Mouse (Mus musculus): ENCODE measurements at regions not wholly inside any gene's neighbourhood (a gene's known extent, or its start where the extent isn't known, plus 50 kb on each side); places are given as distances from the start of the nearest gene placed in this dataset.

DNA sequence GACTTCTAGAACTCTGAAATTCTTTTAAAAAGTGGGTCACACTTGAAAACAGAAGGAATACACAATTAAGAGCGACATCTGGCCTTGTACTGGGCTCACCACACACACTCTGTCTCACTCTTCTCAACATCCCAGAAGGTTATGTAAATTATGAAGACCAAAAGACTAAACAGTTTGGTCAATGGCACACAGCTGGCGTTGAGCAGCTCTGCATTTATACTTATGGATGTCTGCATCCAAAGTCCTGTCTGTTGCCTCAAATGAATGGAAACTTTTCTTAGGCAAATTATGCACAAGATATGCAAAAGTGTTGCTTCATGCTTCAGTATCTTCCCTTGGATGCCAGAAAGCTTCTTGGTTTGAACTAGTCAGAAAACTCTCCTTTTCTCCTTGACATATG, 323.5 kb downstream of the Ppp3ca start:
- no peak for DNase-seq (ENCODE audit: low read depth, low spot score)

DNA sequence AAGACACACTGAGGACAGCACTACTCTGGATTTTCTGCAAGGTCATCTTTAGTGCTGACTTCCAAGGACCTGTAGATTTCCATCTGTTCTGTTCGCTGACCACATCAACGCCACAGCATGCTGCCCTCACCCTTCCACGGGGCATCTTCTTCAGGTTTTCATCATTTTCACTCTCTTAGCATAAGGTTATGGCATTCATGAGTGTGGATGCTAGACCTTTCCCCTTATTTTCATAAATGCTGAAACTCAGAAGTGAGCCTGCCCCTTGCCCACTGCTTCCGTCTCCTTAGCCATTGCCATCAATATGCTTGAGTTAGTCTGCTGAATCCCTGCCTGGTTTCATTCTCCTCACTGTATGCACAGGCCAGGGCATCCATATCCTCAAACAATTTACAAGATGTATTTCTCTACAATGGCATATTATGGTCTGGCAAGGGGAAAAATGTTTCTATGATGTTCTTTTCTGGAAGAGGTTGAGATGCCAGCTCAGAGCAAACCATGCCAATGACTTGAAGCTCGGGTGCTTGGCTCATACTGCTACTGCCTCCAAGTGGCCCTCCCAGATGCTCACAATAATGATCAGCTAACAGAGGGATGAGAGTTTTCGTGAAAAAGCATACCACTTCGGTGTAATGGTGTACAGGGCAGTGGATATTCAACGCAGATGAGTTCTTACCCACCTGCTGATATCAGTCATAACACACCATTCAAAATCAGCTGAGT, 324.6 kb downstream of the Ppp3ca start:
- DNase-seq (ENCODE audit: low read depth, low spot score) = no peak

DNA sequence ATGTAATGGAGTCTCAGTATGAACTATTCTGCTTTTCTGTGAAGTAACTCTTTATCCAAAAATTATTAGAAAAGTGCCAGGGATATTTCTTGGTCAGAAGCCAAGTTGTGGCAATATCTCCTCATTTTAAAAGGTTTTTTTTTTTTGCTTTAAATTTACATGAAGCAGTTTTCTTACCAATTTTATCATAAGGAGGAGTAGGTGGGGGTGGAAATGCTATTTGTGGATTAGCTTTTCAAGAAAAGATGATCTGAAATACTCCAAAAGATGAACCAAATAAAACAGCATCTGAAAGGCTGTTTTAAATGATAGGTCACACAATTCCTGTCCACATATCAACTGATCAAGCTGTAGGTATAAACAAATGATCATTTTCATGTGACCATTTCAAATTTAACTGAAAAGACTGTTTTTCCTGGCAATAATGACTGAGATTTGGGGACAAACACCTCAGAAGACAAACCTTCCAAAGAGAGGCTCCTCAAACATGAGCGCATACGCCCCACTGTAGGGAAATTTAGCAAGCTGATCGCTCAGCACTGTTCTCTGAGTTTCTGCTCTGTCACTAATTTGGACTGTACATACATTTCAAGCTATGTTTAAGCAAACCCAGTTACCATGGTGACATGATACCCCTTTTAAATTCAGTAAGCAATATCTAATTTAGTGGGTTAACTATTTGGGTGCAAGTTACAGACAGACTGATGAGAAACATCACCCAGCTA, 325.8 kb downstream of the Ppp3ca start:
- no peak for DNase-seq (ENCODE audit: low read depth, low spot score)

DNA sequence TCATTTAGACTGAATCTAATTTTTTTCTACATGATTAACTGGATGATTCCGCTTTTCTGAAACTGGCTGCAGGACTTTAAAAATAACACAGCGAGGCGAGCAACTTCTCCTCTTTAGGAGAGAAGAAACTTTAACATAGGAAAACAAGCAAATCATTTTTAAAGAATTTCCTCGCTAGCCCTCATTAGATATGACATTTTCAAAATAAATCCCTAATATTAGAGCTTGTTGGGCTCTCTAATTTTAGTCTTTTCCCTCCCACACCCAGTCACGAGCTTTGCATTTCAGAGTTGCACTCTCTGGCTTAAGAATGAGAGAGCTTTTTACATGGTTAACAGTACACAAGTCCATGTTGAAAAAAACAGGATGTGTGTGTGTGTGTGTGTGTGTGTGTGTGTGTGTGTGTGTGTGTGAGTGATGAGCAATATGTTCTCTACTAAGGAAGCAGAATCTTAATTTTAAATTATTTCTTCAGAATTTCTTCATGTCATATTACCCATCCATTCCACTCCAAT, 326.5 kb downstream of the Ppp3ca start:
- DNase-seq (ENCODE audit: low read depth, low spot score) = no peak

DNA sequence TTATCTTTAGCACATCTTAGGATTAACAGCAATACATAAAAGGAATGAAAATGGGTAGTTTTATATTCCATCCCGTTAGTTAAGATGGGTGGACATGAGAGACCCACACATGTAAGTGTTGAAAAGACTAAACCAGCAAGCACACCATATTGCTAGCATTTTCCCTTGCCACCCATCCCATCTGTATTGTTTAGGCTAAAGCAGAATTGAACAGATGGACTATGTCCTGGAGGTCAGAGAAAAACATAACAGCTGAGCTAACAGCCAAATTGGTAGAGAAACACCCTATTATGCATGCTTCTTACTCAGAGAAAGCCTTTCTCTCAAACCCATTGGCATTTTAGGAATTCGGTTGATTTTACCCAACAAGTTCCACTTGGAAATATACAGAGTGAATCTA, 329.3 kb upstream of the Emcn start:
- DNase-seq (ENCODE audit: low read depth, low spot score) = no peak

DNA sequence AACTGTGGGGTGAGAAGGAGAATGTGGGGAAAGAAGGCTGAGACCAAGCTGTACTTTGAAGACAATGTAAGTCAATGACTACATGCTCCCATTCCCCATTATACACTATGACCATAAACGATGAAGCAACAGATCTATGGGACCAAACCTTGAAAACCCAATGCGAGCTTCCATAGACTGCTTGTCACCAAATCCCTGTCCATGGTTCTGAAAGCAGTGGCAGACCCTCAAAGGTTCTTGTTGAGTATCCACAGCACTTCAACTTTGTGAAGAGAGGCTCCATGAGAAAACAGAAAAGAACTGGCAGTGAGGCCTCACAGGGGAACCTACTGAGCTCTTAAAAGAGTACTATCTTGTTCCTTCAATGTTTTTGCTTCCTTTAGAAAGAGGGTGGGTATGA, 326.2 kb upstream of the Emcn start:
- no peak for DNase-seq (ENCODE audit: low read depth, low spot score)

DNA sequence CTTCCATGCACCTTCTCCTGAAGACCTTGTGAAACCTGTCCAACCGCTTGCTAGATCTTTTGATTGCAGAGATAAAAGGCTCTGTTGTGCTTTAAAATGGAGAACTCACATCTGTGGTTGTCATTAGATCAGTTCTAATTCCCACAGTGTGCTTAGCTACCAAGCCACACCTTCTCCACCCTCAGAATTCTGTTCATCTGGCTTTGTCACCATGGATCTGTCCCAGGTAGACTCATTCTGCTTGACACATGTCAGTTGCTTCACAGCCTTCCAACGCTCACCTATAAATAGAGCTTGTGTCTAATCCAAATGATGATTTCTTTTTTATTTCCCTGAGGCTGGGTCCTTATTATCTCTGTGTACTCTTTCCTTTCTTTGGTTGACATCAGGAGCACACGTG, 325.7 kb upstream of the Emcn start:
- no peak for DNase-seq (ENCODE audit: low read depth, low spot score)

DNA sequence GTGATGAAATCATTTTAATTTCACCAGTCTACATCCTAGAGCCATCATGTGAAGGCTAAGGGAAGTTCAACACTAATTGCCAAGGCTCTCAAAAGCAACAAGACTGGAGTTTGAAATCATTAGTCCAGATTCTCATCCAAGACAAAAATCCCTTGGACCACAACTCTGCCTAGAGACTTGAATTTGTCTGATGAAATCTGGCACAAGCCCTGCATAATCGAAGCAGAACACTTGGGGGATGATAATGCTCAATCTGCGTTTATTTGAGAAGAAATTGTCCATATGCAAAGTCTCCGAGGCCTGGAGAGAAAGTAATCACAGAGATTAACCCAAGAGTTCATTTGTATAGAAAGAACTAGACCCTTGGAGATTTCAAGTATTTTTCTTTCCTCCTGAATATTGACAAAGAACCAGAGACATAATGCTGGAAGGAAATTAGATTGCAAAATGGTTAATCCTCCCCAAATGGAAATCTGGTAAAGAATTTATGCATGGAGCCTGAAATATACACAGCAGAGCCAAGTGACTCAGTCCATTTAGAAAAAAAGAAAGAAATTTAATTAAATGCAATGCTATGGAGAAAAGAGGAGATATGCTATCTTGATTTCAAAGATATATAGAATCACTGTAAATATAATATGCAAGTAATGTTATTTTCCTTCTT, 320.8 kb upstream of the Emcn start:
- no peak for DNase-seq (ENCODE audit: low read depth, low spot score)

DNA sequence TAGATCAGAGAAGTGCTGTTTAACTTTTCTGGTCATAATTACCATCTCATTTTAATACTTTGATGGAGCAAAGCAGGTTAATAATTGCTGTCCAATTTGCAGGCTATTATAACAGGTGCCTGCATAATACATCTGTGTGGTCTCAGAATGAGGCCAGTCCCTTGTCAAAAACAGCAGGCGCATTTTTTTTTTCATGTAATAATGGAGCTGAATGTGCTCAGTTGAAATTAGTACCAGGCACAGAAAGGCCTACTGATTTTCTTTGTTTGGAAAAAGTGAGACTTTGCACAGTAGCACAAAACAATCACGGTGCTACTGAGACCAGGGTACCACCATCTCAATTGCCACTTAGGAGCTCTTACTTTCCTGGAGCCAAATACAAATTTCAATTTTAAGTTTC, 311.3 kb upstream of the Emcn start:
- no peak for DNase-seq (ENCODE audit: low read depth, low spot score)

DNA sequence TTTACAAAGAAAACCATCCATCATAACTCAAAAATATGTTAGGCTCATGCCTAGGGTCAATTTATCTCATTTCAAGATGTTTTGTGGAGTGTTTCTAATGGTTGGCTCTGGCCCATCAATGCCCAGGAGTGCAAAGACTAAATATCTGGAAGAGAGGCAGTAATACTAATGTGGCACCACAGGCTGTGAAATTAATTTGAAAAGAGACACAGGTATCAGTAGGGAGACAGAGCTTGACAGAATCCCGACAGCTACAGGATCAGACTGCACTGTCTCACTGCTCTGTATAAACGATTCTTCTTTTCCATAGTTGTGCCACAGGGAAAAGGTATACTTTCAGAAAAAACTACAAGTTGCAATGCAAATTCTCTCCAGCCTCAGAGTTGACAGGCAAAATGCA, 308.1 kb upstream of the Emcn start:
- no peak for DNase-seq (ENCODE audit: low read depth, low spot score)

DNA sequence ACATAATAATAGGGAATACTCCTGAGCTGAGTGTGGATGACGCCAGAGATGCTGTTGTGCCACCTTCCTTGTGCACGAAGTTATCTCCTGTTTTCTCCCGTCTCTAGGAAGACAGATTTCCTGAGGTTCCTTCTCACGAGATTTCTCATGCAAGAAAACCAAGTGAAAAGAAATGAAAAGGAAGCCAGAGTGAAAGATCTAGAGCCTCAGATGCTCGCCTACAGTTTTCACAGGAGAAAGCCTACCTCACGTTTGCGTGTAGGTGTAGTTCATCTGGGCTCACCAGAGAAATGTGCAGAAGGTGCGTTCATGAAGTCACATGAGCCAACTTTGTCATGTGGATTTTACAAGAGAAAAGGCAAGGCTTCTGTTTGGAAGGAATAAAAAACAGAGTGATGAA, 301.2 kb upstream of the Emcn start:
- no peak for DNase-seq (ENCODE audit: low read depth, low spot score)

DNA sequence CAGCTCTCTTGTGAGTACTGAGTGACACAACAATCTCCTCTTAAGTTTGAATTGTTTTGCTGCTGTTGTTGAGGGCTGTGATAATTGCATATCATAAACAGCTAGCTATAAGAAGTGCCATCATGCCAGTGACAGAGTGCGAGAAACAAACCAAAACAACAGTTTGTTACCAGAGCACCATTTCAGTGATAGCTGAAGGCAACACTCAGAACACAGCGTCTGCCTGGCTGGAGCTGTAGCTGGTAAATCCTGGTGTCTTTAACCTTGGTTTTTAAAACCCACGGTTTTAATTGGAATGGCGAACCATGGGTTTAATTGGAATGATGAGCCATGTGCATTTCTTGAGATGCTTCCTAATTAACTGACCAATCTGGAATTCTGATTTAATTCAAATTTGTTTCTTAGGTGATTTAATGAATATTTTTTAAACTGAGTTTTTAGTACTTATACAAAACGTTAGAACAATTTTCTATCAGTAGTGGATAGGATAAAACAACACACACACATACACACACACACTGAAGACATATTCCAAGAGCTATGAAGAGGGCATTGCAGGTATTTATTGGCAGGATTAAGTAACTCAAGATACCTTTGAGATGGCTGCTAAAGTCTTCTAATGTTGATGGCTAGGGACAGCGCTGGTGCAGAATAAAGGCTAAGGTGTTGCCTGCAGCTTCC, 284.2 kb upstream of the Emcn start:
- no peak for DNase-seq (ENCODE audit: low read depth, low spot score)

DNA sequence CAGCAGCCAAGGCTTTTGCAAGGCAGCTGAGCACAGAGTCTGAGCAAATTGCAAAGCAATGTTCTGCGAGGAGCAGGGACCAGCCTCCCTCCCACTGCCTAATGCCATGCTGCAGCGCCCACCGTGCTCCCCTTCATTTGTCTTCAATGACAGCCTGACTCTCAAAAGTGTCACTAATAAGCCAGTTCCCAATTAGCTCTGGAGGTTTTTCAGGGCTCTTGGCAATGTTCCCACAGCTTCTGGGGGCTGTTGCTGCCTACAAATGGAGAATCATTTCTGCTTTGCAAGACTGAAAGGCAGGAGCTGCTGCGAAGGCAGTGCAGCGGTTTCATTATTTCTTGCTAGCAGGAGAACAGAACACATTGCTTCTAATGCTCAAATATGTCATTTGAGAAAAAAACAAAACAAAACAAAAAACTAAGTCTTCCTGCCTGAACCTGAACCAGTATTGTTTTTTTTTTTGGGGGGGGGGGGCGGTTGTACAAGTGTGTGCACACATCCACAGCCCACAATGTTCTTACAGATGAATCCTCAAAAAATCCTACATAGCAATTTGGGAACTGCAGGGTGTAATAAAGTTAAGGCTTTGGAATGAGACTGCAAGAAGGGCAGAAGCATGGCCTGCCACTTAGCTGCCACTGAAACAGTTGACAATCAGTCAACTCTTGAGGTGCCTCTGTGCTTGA, 283.5 kb upstream of the Emcn start:
- DNase-seq (ENCODE audit: low read depth, low spot score) = peak; percentile 14

DNA sequence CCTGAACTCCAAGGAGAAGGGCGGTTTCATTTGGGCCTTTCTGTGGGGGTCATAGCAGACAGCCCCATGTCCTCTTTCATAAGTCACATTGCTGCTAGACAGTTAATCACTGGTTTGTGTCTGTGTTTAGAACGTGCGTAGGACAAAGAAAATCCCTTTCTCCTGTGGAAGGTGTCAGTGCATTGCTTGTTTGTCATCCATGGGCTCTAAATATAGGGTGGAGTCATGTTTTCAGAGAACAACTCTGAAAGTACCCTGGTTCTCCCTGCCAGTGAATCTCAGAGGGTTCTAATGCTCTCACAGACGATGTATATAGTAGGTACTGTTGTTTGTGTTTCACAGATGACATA, 283.0 kb upstream of the Emcn start:
- DNase-seq (ENCODE audit: low read depth, low spot score) = no peak

DNA sequence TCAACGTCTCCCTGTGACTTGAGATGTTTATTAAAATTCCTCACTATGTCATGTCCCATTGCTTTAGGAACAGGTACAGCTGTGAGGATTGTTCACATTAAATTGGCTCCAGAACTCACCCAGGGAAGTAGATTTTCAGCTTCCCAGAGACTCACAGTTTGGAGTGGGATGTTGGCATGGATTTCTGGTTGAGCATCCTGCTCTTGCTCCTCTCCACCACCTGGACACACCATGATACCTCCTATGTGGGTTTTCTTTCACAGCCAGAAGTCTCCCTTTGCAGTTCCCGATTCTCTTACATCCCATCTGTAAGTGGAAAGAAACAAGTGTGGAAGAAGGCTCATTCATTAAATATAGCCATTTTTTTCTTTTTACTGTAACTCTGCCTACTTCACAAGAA, 278.8 kb upstream of the Emcn start:
- DNase-seq (ENCODE audit: low read depth, low spot score) = no peak

DNA sequence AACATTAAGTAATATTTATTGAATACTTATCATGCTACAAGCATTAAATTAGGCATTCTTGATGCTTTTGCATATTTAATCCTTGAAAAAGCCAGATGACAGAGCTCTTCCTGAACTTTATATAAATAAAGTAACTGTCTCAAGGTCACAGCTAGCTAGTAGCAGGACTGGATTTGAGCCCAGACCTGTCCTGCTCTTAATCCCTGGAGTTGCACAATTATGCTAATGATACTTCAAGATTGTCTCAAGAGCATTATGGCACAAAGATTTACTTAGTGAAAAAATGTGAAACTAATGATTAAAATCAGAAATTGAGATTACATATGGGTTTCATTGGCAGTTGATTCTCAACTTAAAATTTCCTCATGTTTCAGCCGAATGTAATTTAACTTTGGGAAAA, 273.5 kb upstream of the Emcn start:
- DNase-seq (ENCODE audit: low read depth, low spot score) = no peak

DNA sequence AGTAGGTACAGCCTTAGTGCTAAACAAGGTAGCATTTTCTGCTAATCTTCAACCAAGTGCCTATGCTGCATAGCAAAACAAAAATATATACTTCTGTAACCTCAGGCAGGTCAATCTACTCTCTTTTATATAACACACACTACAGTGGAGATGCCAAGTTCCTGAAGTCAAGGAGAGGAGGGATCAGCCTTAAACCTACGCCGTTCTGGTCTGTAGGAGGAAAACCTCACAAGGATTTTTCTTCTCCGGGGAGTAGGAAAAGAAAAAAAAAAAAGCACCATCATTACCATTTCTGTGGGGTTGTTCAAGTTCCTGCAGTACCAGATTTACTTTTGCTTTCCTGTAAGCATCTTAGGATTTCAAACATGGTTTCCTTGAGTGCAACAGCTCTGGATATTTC, 271.5 kb upstream of the Emcn start:
- DNase-seq (ENCODE audit: low read depth, low spot score) = no peak

DNA sequence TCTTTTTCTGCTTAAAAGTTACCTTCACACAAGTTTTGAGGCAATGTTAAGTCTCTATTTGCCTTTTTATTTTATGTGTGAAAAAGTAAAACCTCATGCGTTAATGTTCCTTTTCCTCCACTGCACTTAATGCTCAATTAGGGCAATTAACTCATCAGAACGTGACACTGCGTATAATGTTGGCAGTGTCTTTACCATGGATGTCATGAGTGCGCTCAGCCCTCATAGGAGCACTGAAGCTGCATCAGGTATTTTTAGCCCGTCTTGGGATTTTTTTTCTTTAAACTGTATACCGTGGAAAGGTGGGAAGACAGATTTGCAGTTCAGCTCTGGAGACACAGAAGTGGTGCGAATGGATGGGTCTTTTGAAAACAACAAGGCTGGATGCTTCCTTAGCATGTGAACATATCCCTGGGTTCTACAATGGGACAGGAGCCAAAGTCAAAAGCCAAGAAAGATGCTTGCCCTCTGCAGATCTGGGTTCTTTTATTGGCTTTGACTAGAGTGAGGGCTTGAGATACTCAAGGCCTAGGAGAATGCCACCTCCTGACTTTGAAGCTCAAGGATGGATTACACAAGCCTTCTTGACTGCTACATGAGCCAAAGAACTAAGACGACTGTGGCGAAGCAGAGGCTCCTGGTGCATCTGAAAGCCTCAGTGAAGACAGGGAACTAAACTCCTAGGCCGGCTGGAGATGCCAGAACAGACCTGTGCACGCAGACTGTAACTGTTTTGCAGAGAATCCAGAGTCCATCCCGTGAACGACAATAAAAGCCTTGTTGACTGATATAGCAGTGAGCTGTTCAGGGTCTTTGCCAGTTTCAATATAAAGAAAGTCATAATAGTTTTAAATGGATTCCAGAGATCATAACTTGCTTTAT, 262.9 kb upstream of the Emcn start:
- no peak for DNase-seq (ENCODE audit: low read depth, low spot score)

DNA sequence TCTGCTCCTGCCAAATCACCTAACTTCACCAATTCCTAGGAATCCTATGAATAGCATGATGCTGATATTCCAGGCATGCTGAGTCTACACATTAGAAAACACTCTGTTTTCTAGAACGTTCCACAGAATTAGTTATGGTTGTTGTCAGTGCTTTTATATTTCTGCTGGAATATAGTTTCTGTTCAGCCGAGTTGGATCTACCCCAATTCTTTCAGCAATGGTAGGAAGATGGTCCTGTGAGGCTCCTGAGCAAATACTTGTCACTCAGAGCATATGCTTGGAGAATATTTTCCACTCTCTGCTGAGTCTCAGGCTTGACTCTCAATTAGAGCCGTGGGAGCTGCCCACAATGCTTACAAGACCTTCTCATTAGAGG, 262.3 kb upstream of the Emcn start:
- no peak for DNase-seq (ENCODE audit: low read depth, low spot score)

DNA sequence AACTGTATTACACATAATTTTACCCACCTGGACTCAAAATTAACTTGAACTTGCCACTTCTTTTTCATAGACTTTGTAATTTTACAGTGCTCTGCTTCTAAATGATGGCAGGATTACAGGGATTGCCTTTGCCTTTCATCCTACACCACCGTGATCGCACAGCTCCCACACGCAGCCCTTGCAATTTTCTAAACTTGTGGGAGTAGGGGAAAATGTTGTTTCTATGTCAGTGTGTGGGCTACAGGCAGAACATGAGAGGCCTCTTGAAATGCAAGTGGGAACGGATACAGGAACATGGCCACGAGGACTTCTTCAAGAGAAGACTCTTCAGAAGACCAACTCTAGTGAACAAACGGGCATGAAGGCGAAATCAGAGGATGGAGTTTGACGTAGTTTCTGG, 254.0 kb upstream of the Emcn start:
- no peak for DNase-seq (ENCODE audit: low read depth, low spot score)

Measured in retina, postnatal 7 days (tissue).